Mouse (Mus musculus) embryonic facial prominence, embryonic 12.5 days (tissue): Measurements from ENCODE around the gene Creb3l1. TPM values are rescaled to one million over a fixed set of nuclear protein-coding genes. Genes with fewer than 3 reads are reported as not detected.

Source experiments
- ATAC-seq: fragments of 200-750 bp; cut with Nextera tagmentation; 2 replicates; pipeline ENCODE4 v1.8.0; 2017; ENCODE audit not compliant: insufficient number of reproducible peaks, insufficient read depth, low FRiP score, low TSS enrichment
- H3K27ac ChIP-seq: fragments of 300-500 bp; sonication (generic); 2 replicates; pipeline ENCODE4 v1.5.1; 2016; ENCODE audit warnings: mild to moderate bottlenecking
- H3K27me3 ChIP-seq: fragments of 300-500 bp; sonication (generic); 2 replicates; pipeline ENCODE4 v1.6.1; 2016; ENCODE audit warnings: mild to moderate bottlenecking, moderate library complexity
- H3K36me3 ChIP-seq: fragments of 300-500 bp; sonication (generic); 2 replicates; pipeline ENCODE4 v1.6.1; 2016; ENCODE audit warnings: mild to moderate bottlenecking
- H3K4me1 ChIP-seq: fragments of 300-500 bp; sonication (generic); 2 replicates; pipeline ENCODE4 v1.6.1; 2016
- H3K4me2 ChIP-seq: fragments of 300-500 bp; sonication (generic); replicated peaks from 2 replicates; pipeline ENCODE4 v1.6.1; 2016; ENCODE audit warnings: mild to moderate bottlenecking, moderate library complexity
- H3K4me3 ChIP-seq: fragments of 300-500 bp; sonication (generic); 2 replicates; pipeline ENCODE4 v1.5.1; 2016; ENCODE audit warnings: mild to moderate bottlenecking
- H3K9ac ChIP-seq: fragments of 300-500 bp; sonication (generic); 2 replicates; pipeline ENCODE4 v1.6.1; 2016; ENCODE audit warnings: mild to moderate bottlenecking, moderate library complexity
- H3K9me3 ChIP-seq: fragments of 300-500 bp; sonication (generic); 2 replicates; pipeline ENCODE4 v1.6.1; 2016; ENCODE audit warnings: mild to moderate bottlenecking, moderate library complexity
- WGBS: fragments of 180-500 bp; shearing (Covaris S2); methylation state at CpG from one replicate; pipeline ENCODE4 v1.1.7; 2016; 5-methylcytosine and 5-hydroxymethylcytosine counted together
- polyA plus RNA-seq: library from polyadenylated mRNA; unstranded; fragments of >200 nt; fragmentation: Nextera tagmentation; extraction: Ambion mirVana; gene quantifications from 2 replicates; pipeline ENCODE4 v1.2.1, GENCODE M21; 2016

The Creb3l1 gene
- polyA plus RNA-seq, 1 experiment from 2014 or later, result 3.6 TPM

- 30% methylated on average over 7 of the region's 7 CpGs for WGBS
- Histone ChIP-seq H3K4me2 (no peak overlapping the region), H3K9me3 (no peaks in the 10 kb centered on the region), H3K4me1 (peaks cover 27% of the 10 kb centered on the region), H3K4me3 (no peak overlapping the region), H3K36me3 (no peaks in the 10 kb centered on the region), H3K9ac (no peak overlapping the region), H3K27me3 (peaks cover 57% of the 10 kb centered on the region), H3K27ac (no peak overlapping the region)
- ATAC-seq, result no peak
Measured at GRCm38 (mm10) chr2:91973416-91974135, 50.7 kb downstream of the Creb3l1 start.

DNA sequence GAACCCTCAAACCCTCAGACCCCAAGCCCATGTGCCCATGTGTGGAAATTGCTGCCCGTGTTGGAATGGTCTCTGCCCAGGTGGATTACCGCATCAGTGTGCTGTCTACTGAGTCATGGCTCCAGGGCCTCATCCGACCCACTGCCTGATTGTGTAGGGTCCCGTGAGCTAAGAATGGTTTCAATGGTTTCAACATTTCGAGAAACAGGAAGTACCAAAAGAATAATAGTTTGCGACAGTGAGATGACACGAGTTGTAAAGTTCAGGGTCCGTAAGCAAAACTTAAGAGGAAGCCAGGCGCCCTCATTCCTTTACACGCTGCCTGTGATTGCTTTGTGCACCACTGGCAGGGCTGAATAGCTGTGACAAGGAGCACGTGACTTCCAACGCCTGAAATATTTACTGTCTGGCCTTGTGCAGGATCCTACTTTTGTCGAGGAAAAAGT is 52.2 kb downstream of the Creb3l1 start:
- no peak overlapping the region for H3K4me2 ChIP-seq
- ATAC-seq, result no peak
- H3K9ac ChIP-seq, result no peak overlapping the region
- no peaks in the 10 kb centered on the region for H3K9me3 ChIP-seq
- H3K4me3 ChIP-seq, result no peak overlapping the region
- WGBS, result 36% methylated on average over 13 of the region's 13 CpGs
- H3K4me1 ChIP-seq, result peaks cover 27% of the 10 kb centered on the region
- peaks cover 50% of the 10 kb centered on the region for H3K27me3 ChIP-seq
- H3K36me3 ChIP-seq, result no peaks in the 10 kb centered on the region
- no peak overlapping the region for H3K27ac ChIP-seq

GRCm38 (mm10) chr2:91971231-91972097 is 52.8 kb downstream of the Creb3l1 start:
- H3K9ac ChIP-seq, result no peak overlapping the region
- H3K4me3 ChIP-seq, result no peak overlapping the region
- 17% methylated on average over 21 of the region's 21 CpGs for WGBS
- H3K27me3 ChIP-seq, result peaks cover 43% of the 10 kb centered on the region
- H3K9me3 ChIP-seq, result no peaks in the 10 kb centered on the region
- H3K4me1 ChIP-seq, result peaks cover 27% of the 10 kb centered on the region
- no peak overlapping the region for H3K27ac ChIP-seq
- peak overlapping the region; percentile 15; the same call in 1 of the 2 replicates for H3K4me2 ChIP-seq
- no peaks in the 10 kb centered on the region for H3K36me3 ChIP-seq
- no peak for ATAC-seq

DNA sequence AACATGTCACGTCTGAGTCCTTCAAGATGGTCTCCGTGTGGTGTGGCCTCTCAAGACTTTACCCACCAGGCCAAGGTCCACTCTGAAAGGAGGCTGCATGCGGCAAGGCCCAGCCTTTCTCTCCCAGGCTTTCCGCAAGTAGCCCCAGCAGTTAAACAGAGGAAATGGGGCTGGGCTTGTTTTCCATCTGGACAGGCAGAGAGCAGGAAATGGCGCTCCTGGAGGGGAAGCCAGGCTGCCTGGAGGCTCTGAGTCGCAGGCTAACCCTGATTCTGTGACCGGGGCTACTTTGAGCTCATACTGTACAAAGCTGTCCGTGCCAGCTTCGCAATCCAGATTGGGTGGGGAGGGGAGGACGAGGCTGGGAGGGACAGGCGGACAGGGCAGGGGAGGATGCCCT is 56.3 kb downstream of the Creb3l1 start:
- Histone ChIP-seq H3K27ac (0 out of 2 replicates have a peak overlapping the region, but pooled peaks have one; percentile 12), H3K9ac (no peak overlapping the region), H3K4me1 (peaks cover 28% of the 10 kb centered on the region), H3K36me3 (no peaks in the 10 kb centered on the region), H3K9me3 (no peaks in the 10 kb centered on the region), H3K4me2 (no peak overlapping the region), H3K4me3 (no peak overlapping the region), H3K27me3 (peaks cover 15% of the 10 kb centered on the region; the same call in 1 of the 2 replicates)
- 53% methylated on average over 11 of the region's 11 CpGs for WGBS
- ATAC-seq, result no peak

DNA sequence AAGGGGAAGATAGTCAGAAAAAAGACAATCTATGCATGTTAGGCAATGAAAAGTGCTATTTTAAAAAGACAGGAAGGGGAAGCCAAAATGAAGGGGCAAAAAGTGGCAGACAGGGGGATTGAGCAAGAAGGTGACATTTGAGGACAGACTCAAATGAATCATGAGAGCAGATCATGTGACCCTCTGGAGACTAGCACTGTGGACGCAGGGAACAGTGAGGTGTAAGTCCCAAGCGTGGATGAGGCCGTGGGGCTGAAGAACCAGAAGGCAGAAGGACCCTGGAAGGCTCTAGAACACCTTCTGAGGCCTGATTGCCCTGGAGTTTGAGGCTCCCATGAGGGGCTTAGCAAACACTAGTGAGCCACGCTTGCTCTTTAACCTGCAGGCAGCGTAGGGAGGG is 57.9 kb downstream of the Creb3l1 start:
- Histone ChIP-seq H3K4me2 (no peak overlapping the region), H3K36me3 (no peaks in the 10 kb centered on the region), H3K27ac (no peak overlapping the region), H3K4me1 (peaks cover 31% of the 10 kb centered on the region), H3K27me3 (peaks cover 11% of the 10 kb centered on the region; the same call in 1 of the 2 replicates), H3K4me3 (no peak overlapping the region), H3K9me3 (no peaks in the 10 kb centered on the region), H3K9ac (no peak overlapping the region)
- 85% methylated on average over 5 of the region's 5 CpGs for WGBS
- no peak for ATAC-seq

GRCm38 (mm10) chr2:91965417-91965816 is 58.9 kb downstream of the Creb3l1 start:
- Histone ChIP-seq H3K4me2 (peak overlapping the region; percentile 33), H3K9me3 (no peaks in the 10 kb centered on the region), H3K4me1 (peaks cover 26% of the 10 kb centered on the region), H3K4me3 (peak overlapping the region; percentile 17), H3K9ac (0 out of 2 replicates have a peak overlapping the region, but pooled peaks have one; percentile 11), H3K27ac (no peak overlapping the region; the same call in 1 of the 2 replicates), H3K36me3 (no peaks in the 10 kb centered on the region), H3K27me3 (peaks cover 6% of the 10 kb centered on the region; the same call in 1 of the 2 replicates)
- no peak for ATAC-seq
- WGBS, result 13% methylated on average over 20 of the region's 20 CpGs

DNA sequence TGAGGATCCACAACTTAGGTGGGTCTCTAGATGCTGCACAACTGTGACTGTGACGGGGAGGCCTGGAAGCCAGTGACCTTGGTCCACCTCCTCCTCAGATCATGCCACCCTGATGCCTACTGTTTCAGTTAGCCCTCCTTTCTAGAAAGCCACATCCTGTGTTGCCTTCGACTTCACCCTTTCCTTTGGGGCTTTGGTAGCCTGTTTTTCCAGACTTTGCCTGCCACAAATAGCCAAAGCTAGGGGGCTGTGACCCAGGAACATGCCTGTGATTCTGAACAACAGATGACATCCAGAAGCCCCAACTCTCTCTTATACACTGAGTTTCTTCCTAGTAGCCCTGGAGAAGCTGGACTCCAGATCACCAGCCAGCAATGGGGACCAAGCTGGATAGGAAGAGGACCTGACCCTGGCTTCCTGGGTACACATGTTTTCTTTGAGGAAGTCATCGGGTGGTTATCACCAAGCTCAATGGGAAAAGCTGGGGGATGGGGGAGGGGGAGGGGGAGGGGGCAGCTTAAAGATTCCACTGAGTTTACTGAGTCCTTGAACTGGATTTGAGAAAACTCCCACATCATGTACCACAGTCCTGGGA is 59.6 kb downstream of the Creb3l1 start:
- WGBS, result 64% methylated on average over 3 of the region's 3 CpGs
- Histone ChIP-seq H3K4me2 (peak overlapping the region; percentile 33), H3K36me3 (no peaks in the 10 kb centered on the region), H3K27me3 (0 out of 2 replicates have a peak, but pooled peaks cover 3% of the 10 kb centered on the region), H3K9ac (no peak overlapping the region), H3K4me3 (peak overlapping the region; percentile 17), H3K9me3 (no peaks in the 10 kb centered on the region), H3K27ac (no peak overlapping the region; the same call in 1 of the 2 replicates), H3K4me1 (peaks cover 28% of the 10 kb centered on the region)
- ATAC-seq, result no peak

DNA sequence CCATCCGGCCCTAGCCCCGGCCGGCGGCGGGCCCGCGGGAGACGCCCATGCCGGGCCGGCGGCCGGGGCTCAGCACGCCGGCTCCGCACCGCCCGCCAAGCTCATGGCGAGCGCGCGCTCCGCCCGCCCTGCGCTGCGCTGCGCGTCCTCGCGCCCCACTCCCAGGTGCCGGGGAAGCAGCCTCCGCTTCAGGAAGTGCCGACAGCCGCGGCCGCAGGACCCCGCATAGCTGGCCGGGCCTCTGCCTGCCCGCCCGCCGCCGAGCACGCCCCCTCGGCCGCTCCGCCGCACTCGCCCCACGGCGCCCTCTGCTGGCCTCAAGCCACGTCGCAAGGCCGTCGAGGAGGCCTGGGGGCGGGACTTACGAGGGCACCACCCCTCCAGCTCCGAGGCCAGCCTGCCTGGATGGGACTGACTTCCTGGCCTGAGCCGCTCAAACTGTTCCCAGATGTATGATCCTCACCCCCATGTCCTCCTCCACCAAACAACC is 60.8 kb downstream of the Creb3l1 start:
- peak overlapping the region; percentile 92 for H3K9ac ChIP-seq
- under 1% methylated on average over 43 of the region's 57 CpGs for WGBS
- H3K27ac ChIP-seq, result peak overlapping the region; percentile 80
- H3K4me2 ChIP-seq, result peak overlapping the region; percentile 93
- ATAC-seq, result peak; percentile 93
- no peaks in the 10 kb centered on the region for H3K9me3 ChIP-seq
- H3K36me3 ChIP-seq, result no peaks in the 10 kb centered on the region
- H3K4me3 ChIP-seq, result peak overlapping the region; percentile 88
- peaks cover 35% of the 10 kb centered on the region for H3K4me1 ChIP-seq
- H3K27me3 ChIP-seq, result 0 out of 2 replicates have a peak, but pooled peaks cover 3% of the 10 kb centered on the region

GRCm38 (mm10) chr2:91962864-91963401 is 61.4 kb downstream of the Creb3l1 start:
- ATAC-seq, result peak; percentile 13
- H3K9me3 ChIP-seq, result no peaks in the 10 kb centered on the region
- WGBS, result 1% methylated on average over 39 of the region's 39 CpGs
- peaks cover 37% of the 10 kb centered on the region for H3K4me1 ChIP-seq
- peak overlapping the region; percentile 93 for H3K4me2 ChIP-seq
- H3K27ac ChIP-seq, result peak overlapping the region; percentile 80
- H3K27me3 ChIP-seq, result 0 out of 2 replicates have a peak, but pooled peaks cover 3% of the 10 kb centered on the region
- H3K36me3 ChIP-seq, result no peaks in the 10 kb centered on the region
- peak overlapping the region; percentile 88 for H3K4me3 ChIP-seq
- H3K9ac ChIP-seq, result peak overlapping the region; percentile 92

- 53% methylated on average over 4 of the region's 4 CpGs for WGBS
- ATAC-seq, result no peak
- H3K27ac ChIP-seq, result no peak overlapping the region
- no peaks in the 10 kb centered on the region for H3K36me3 ChIP-seq
- peak overlapping the region; percentile 92 for H3K9ac ChIP-seq
- peak overlapping the region; percentile 93 for H3K4me2 ChIP-seq
- 0 out of 2 replicates have a peak, but pooled peaks cover 3% of the 10 kb centered on the region for H3K27me3 ChIP-seq
- peak overlapping the region; percentile 88 for H3K4me3 ChIP-seq
- H3K9me3 ChIP-seq, result no peaks in the 10 kb centered on the region
- peaks cover 43% of the 10 kb centered on the region for H3K4me1 ChIP-seq
Measured at GRCm38 (mm10) chr2:91961901-91962761, 62.2 kb downstream of the Creb3l1 start.
